In the genomic region with DNA sequence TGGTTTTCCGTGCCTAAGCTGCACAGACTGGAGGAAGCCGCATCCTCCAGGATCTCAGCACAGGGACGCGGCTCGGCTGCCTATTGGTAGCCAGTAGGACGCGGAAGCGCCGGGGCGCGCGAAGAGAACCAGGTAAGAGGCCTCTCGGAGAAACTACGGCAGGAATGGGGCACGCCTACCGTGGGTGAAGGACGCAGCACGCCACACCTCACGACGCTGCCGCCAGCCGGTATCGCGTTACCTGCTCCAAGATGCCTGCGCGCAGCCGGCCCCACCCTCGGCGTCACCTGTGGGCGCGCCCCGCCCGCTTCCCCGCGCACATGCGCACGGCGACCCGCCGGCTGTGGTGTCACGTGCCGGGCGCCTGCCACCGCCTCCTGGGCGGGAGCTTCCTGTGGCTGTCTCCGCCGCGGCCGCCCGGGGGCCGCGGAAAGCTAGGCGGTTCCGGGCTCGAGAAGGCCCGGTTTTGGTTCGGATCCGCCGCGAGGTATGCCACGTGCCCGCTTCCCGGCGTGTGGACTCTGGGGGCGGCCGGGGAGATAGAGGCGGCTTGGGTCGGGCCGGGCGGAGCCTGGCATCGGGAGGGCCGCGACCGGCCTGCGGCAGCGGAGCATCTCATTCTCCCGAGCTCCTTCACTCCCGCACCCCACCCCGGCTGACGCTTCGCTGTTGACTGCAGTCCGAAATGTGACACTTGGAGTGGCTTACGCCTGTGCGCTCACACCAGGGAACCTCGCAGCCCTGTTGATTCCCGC, we compare ENCODE assay signal across 8 mouse cellular contexts. TPM values are rescaled to one million over a fixed set of nuclear protein-coding genes. Genes with fewer than 3 reads are reported as not detected.
A peak's percentile ranks its signal among the peaks of the same experiment; 100 is the strongest.
DNase-seq lines count a peak whose midpoint lies in the region; ATAC-seq and TF ChIP-seq lines count a peak whose summit lies in the region.

A gene (plus strand): TSS at position 354 of the 755 bp plus-strand sequence.

- H3K4me1 ChIP-seq in lung, postnatal 0 days (ENCODE audit: insufficient read depth, low read depth, low read length): peaks cover 9% of the 10 kb centered on the region; the same call in 1 of the 2 replicates

- peak within 1 kb of the TSS; percentile 80 for H3K4me3 ChIP-seq in lung, postnatal 0 days (ENCODE audit: low read depth, low read length)

- 0 out of 2 replicates have a peak, but pooled peaks have one; percentile 11 for TF ChIP-seq CTCF in lung, postnatal 0 days (IDR thresholded peaks at IDR 0.05)

- no peaks in the 10 kb centered on the region for H3K9me3 ChIP-seq in lung, postnatal 0 days (ENCODE audit: low read length)

- peak within 1 kb of the TSS; percentile 85 for H3K4me2 ChIP-seq in lung, postnatal 0 days (replicated peaks; ENCODE audit: low read depth, low read length)

- no peak for TF ChIP-seq EP300 in lung, postnatal 0 days (IDR thresholded peaks at IDR 0.05)

- WGBS in lung, postnatal 0 days: under 1% methylated on average over 72 of the region's 86 CpGs

- H3K27ac ChIP-seq in lung, postnatal 0 days (ENCODE audit: low read length): peak within 1 kb of the TSS; percentile 85

- no peaks in the 10 kb centered on the region; the same call in 1 of the 2 replicates for H3K36me3 ChIP-seq in lung, postnatal 0 days (ENCODE audit: insufficient read depth, low read length)

- no peaks in the 10 kb centered on the region for H3K27me3 ChIP-seq in lung, postnatal 0 days (replicated peaks; ENCODE audit: insufficient read depth, low read length)

- ATAC-seq in hematopoietic stem cell, adult 5-6 weeks (replicated peaks in 1 of 2; ENCODE audit: insufficient read depth in 1 of 2, low FRiP score in 2 of 2, low TSS enrichment in 1 of 2, low read depth in 1 of 2, poor library complexity in 2 of 2, severe bottlenecking in 2 of 2): peak; percentile 84 to 86
- peak; percentile 97 for ATAC-seq in lung, postnatal 0 days

- H3K9ac ChIP-seq in lung, postnatal 0 days (replicated peaks; ENCODE audit: low read depth): peak within 1 kb of the TSS; percentile 76

- peak; percentile 66 for DNase-seq in MEL-GATA-1-ER (ENCODE audit: extremely low read depth, low read depth)
- DNase-seq in cerebellum, adult 8-10 months: peak; percentile 92
- DNase-seq in forelimb bud, embryonic 11.5 days (ENCODE audit: low read depth, low spot score): peak; percentile 91
- DNase-seq in layer of hippocampus, adult 9-11 months: peak; percentile 93
- DNase-seq in lung, postnatal 0 days (ENCODE audit: low spot score): peak; percentile 96
- DNase-seq in ovary, postnatal 14 days (ENCODE audit: low spot score): peak; percentile 80
- DNase-seq in thymus, postnatal 14 days: peak; percentile 94

RNA-seq across cellular contexts. Expression of the gene that starts here (rescaled TPM):
- 40.4 and 46.0 TPM in 2 replicates for total RNA-seq in hematopoietic stem cell, adult 5-6 weeks (2017)
- 21.3 and 22.4 TPM in 2 replicates for polyA plus RNA-seq in lung, postnatal 0 days (2015; fragmentation: Nextera tagmentation; extraction: Ambion mirVana)

Comparison
In these comparisons a context has a peak if more than half of its experiments do, and no peak if none do; other contexts are left out.
1. Peak in every context shown above with its lines: DNase-seq, ATAC-seq, H3K4me3 ChIP-seq and H3K27ac ChIP-seq.